Mouse (Mus musculus): ENCODE data around the gene Fam241a. TPM values are rescaled to one million over a fixed set of nuclear protein-coding genes. Genes with fewer than 3 reads are reported as not detected.

Gene Fam241a
- polyA plus RNA-seq, 1 experiment from 2014 or later: 10.1 TPM

- Histone ChIP-seq H3K9me3 (ENCODE audit: control insufficient read depth, low read length) (no peaks in the 10 kb centered on the region), H3K36me3 (ENCODE audit: control insufficient read depth, insufficient read depth, low read length) (no peaks in the 10 kb centered on the region), H3K27me3 (replicated peaks; ENCODE audit: control insufficient read depth, insufficient read depth, low read length) (no peaks in the 10 kb centered on the region), H3K4me2 (ENCODE audit: low read depth, low read length) (no peak overlapping the region), H3K9ac (ENCODE audit: low read depth, low read length) (no peak overlapping the region), H3K27ac (replicated peaks; ENCODE audit: low read depth, low read length) (no peak overlapping the region), H3K4me3 (ENCODE audit: low read depth, low read length) (no peak overlapping the region), H3K4me1 (ENCODE audit: control insufficient read depth, insufficient read depth, low read length) (peaks cover 5% of the 10 kb centered on the region; the same call in 1 of the 2 replicates)
- DNase-seq (ENCODE audit: low spot score) (no peak), ATAC-seq (ENCODE audit: low read depth) (no peak)
- WGBS: 85% methylated on average over 5 of the region's 5 CpGs
These were observed 46.2 kb downstream of the Fam241a start for GRCm38 (mm10) chr3:127849922-127850321.

- Histone ChIP-seq H3K27me3 (replicated peaks; ENCODE audit: control insufficient read depth, insufficient read depth, low read length) (no peaks in the 10 kb centered on the region), H3K4me2 (ENCODE audit: low read depth, low read length) (no peak overlapping the region), H3K36me3 (ENCODE audit: control insufficient read depth, insufficient read depth, low read length) (no peaks in the 10 kb centered on the region), H3K4me1 (ENCODE audit: control insufficient read depth, insufficient read depth, low read length) (no peaks in the 10 kb centered on the region), H3K27ac (replicated peaks; ENCODE audit: low read depth, low read length) (no peak overlapping the region), H3K9me3 (ENCODE audit: control insufficient read depth, low read length) (no peaks in the 10 kb centered on the region), H3K9ac (ENCODE audit: low read depth, low read length) (no peak overlapping the region), H3K4me3 (ENCODE audit: low read depth, low read length) (no peak overlapping the region)
- ATAC-seq (ENCODE audit: low read depth) (no peak), DNase-seq (ENCODE audit: low spot score) (peak; percentile 41)
- 80% methylated on average over 11 of the region's 11 CpGs for WGBS
These were observed 47.9 kb downstream of the Fam241a start for GRCm38 (mm10) chr3:127848088-127848808.

GRCm38 (mm10) chr3:127843941-127844327 is 52.2 kb downstream of the Fam241a start:
- 73% methylated on average over 5 of the region's 5 CpGs for WGBS

GRCm38 (mm10) chr3:127843324-127843940 is 52.7 kb downstream of the Fam241a start:
- Histone ChIP-seq H3K9ac (ENCODE audit: low read depth, low read length) (no peak overlapping the region), H3K9me3 (ENCODE audit: control insufficient read depth, low read length) (no peaks in the 10 kb centered on the region), H3K4me1 (ENCODE audit: control insufficient read depth, insufficient read depth, low read length) (peaks cover 2% of the 10 kb centered on the region; the same call in 1 of the 2 replicates), H3K4me2 (ENCODE audit: low read depth, low read length) (no peak overlapping the region), H3K27me3 (replicated peaks; ENCODE audit: control insufficient read depth, insufficient read depth, low read length) (no peaks in the 10 kb centered on the region), H3K27ac (replicated peaks; ENCODE audit: low read depth, low read length) (no peak overlapping the region), H3K36me3 (ENCODE audit: control insufficient read depth, insufficient read depth, low read length) (no peaks in the 10 kb centered on the region), H3K4me3 (ENCODE audit: low read depth, low read length) (no peak overlapping the region)
- DNase-seq (ENCODE audit: low spot score): peak; percentile 41
- 78% methylated on average over 2 of the region's 2 CpGs for WGBS
- no peak; the same call in 1 of the 2 replicates for ATAC-seq (ENCODE audit: low read depth)

More at GRCm38 (mm10) chr3:127843941-127844327, 52.2 kb downstream of the Fam241a start:
- no peak for DNase-seq (ENCODE audit: low spot score)
- H3K4me3 ChIP-seq (ENCODE audit: low read depth, low read length): no peak overlapping the region
- no peak for ATAC-seq (ENCODE audit: low read depth)
- H3K9ac ChIP-seq (ENCODE audit: low read depth, low read length): no peak overlapping the region
- H3K27me3 ChIP-seq (replicated peaks; ENCODE audit: control insufficient read depth, insufficient read depth, low read length): no peaks in the 10 kb centered on the region
- no peaks in the 10 kb centered on the region for H3K4me1 ChIP-seq (ENCODE audit: control insufficient read depth, insufficient read depth, low read length)
- H3K4me2 ChIP-seq (ENCODE audit: low read depth, low read length): no peak overlapping the region
- H3K27ac ChIP-seq (replicated peaks; ENCODE audit: low read depth, low read length): no peak overlapping the region
- no peaks in the 10 kb centered on the region for H3K36me3 ChIP-seq (ENCODE audit: control insufficient read depth, insufficient read depth, low read length)
- no peaks in the 10 kb centered on the region for H3K9me3 ChIP-seq (ENCODE audit: control insufficient read depth, low read length)

- H3K27ac ChIP-seq (replicated peaks; ENCODE audit: low read depth, low read length): no peak overlapping the region
- no peak overlapping the region for H3K9ac ChIP-seq (ENCODE audit: low read depth, low read length)
- H3K4me1 ChIP-seq (ENCODE audit: control insufficient read depth, insufficient read depth, low read length): peaks cover 6% of the 10 kb centered on the region; the same call in 1 of the 2 replicates
- no peaks in the 10 kb centered on the region for H3K9me3 ChIP-seq (ENCODE audit: control insufficient read depth, low read length)
- H3K4me3 ChIP-seq (ENCODE audit: low read depth, low read length): no peak overlapping the region
- WGBS: 64% methylated on average over 8 of the region's 8 CpGs
- H3K4me2 ChIP-seq (ENCODE audit: low read depth, low read length): no peak overlapping the region
- DNase-seq (ENCODE audit: low spot score) (peak; percentile 41), ATAC-seq (ENCODE audit: low read depth) (no peak; the same call in 1 of the 2 replicates)
- H3K27me3 ChIP-seq (replicated peaks; ENCODE audit: control insufficient read depth, insufficient read depth, low read length): no peaks in the 10 kb centered on the region
- H3K36me3 ChIP-seq (ENCODE audit: control insufficient read depth, insufficient read depth, low read length): no peaks in the 10 kb centered on the region
These were observed 54.2 kb downstream of the Fam241a start for GRCm38 (mm10) chr3:127841926-127842325.

GRCm38 (mm10) chr3:127837972-127838644 is 58.0 kb downstream of the Fam241a start:
- DNase-seq (ENCODE audit: low spot score) (no peak), ATAC-seq (ENCODE audit: low read depth) (no peak)
- H3K9ac ChIP-seq (ENCODE audit: low read depth, low read length): peak overlapping the region; percentile 92
- peaks cover 16% of the 10 kb centered on the region for H3K4me1 ChIP-seq (ENCODE audit: control insufficient read depth, insufficient read depth, low read length)
- peak overlapping the region; percentile 90 for H3K27ac ChIP-seq (replicated peaks; ENCODE audit: low read depth, low read length)
- H3K4me3 ChIP-seq (ENCODE audit: low read depth, low read length): peak overlapping the region; percentile 93
- no peaks in the 10 kb centered on the region for H3K9me3 ChIP-seq (ENCODE audit: control insufficient read depth, low read length)
- 31% methylated on average over 8 of the region's 8 CpGs for WGBS
- peak overlapping the region; percentile 61 for H3K4me2 ChIP-seq (ENCODE audit: low read depth, low read length)
- H3K27me3 ChIP-seq (replicated peaks; ENCODE audit: control insufficient read depth, insufficient read depth, low read length): no peaks in the 10 kb centered on the region
- H3K36me3 ChIP-seq (ENCODE audit: control insufficient read depth, insufficient read depth, low read length): no peaks in the 10 kb centered on the region

- WGBS: under 1% methylated on average over 21 of the region's 89 CpGs
- H3K4me1 ChIP-seq (ENCODE audit: control insufficient read depth, insufficient read depth, low read length): peaks cover 16% of the 10 kb centered on the region
- H3K27ac ChIP-seq (replicated peaks; ENCODE audit: low read depth, low read length): peak within 1 kb of the TSS; percentile 90
- no peaks in the 10 kb centered on the region for H3K36me3 ChIP-seq (ENCODE audit: control insufficient read depth, insufficient read depth, low read length)
- peak; percentile 96 for ATAC-seq (ENCODE audit: low read depth)
- H3K27me3 ChIP-seq (replicated peaks; ENCODE audit: control insufficient read depth, insufficient read depth, low read length): no peaks in the 10 kb centered on the region
- DNase-seq (ENCODE audit: low spot score): peak; percentile 98
- peak within 1 kb of the TSS; percentile 93 for H3K4me3 ChIP-seq (ENCODE audit: low read depth, low read length)
- H3K9ac ChIP-seq (ENCODE audit: low read depth, low read length): peak within 1 kb of the TSS; percentile 92
- H3K4me2 ChIP-seq (ENCODE audit: low read depth, low read length): peak within 1 kb of the TSS; percentile 61
- H3K9me3 ChIP-seq (ENCODE audit: control insufficient read depth, low read length): no peaks in the 10 kb centered on the region
These were observed 58.8 kb downstream of the Fam241a start, which contains the start of gene Ap1ar for GRCm38 (mm10) chr3:127837154-127837865. Gene Ap1ar, minus strand, starts transcription at chr3:127837523.

GRCm38 (mm10) chr3:127836798-127837153 is 59.3 kb downstream of the Fam241a start:
- peak overlapping the region; percentile 61 for H3K4me2 ChIP-seq (ENCODE audit: low read depth, low read length)
- peak; percentile 17; the same call in 1 of the 2 replicates for ATAC-seq (ENCODE audit: low read depth)
- no peaks in the 10 kb centered on the region for H3K9me3 ChIP-seq (ENCODE audit: control insufficient read depth, low read length)
- no peaks in the 10 kb centered on the region for H3K36me3 ChIP-seq (ENCODE audit: control insufficient read depth, insufficient read depth, low read length)
- no peaks in the 10 kb centered on the region for H3K27me3 ChIP-seq (replicated peaks; ENCODE audit: control insufficient read depth, insufficient read depth, low read length)
- WGBS: under 1% methylated on average over 6 of the region's 17 CpGs
- peak overlapping the region; percentile 93 for H3K4me3 ChIP-seq (ENCODE audit: low read depth, low read length)
- H3K4me1 ChIP-seq (ENCODE audit: control insufficient read depth, insufficient read depth, low read length): peaks cover 16% of the 10 kb centered on the region
- peak overlapping the region; percentile 90 for H3K27ac ChIP-seq (replicated peaks; ENCODE audit: low read depth, low read length)
- no peak for DNase-seq (ENCODE audit: low spot score)
- H3K9ac ChIP-seq (ENCODE audit: low read depth, low read length): peak overlapping the region; percentile 92

All from embryonic facial prominence, embryonic 14.5 days (tissue).